Mouse (Mus musculus) c-Kit-positive CD71-positive TER-119-positive erythroid progenitor cells, embryonic 14.5 days (primary cell): ENCODE results near the gene Dpm2.

Experiments
- DNase-seq: peaks from one replicate; pipeline ENCODE4 v3.0.0-alpha.2; 2013; ENCODE audit warnings: low spot score

The Dpm2 gene

GRCm38 (mm10) chr2:32610610-32611229, 40.1 kb downstream of the Dpm2 start:
- peak; percentile 47 for DNase-seq

GRCm38 (mm10) chr2:32612274-32612673, 41.6 kb downstream of the Dpm2 start:
- no peak for DNase-seq

- DNase-seq: no peak
These were observed 46.5 kb downstream of the Dpm2 start for GRCm38 (mm10) chr2:32617109-32617508.

- no peak for DNase-seq
These were observed 46.9 kb downstream of the Dpm2 start for GRCm38 (mm10) chr2:32617601-32618000.

GRCm38 (mm10) chr2:32618051-32618450, 47.4 kb downstream of the Dpm2 start:
- no peak for DNase-seq

- DNase-seq: no peak
These were observed 50.2 kb downstream of the Dpm2 start for GRCm38 (mm10) chr2:32620682-32621516.

GRCm38 (mm10) chr2:32621517-32621859, 50.8 kb downstream of the Dpm2 start, which contains the start of gene Ak1:
Ak1 (plus strand) TSS chr2:32621758.
- no peak for DNase-seq
